Mouse (Mus musculus) mouse embryonic stem cell (cell line): ENCODE measurements around the gene Prap1.

Experiments used
- in situ Hi-C, 2 experiments: fragments of 300-500 bp; cut with MboI; formaldehyde crosslinking; loops; 1 replicate in 1 of 2; 3 replicates in 1 of 2; pipeline ENCODE4 v1.14.3; 2019 to 2020; ENCODE audit warnings: low sequenced_read_pairs in 2 of 2, low pct_unique_long_range_greater_than_20kb in 1 of 2, mixed read lengths in 1 of 2; ENCODE audit not compliant: unreplicated experiment in 1 of 2

The Prap1 gene

GRCm38 (mm10) chr7:140080503-140081156 is 12.6 kb upstream of the Prap1 start:
- in situ Hi-C loops, result no loop called here

GRCm38 (mm10) chr7:140081408-140082241 is 11.6 kb upstream of the Prap1 start:
- in situ Hi-C loops, result no loop called here

GRCm38 (mm10) chr7:140082242-140082678 is 10.9 kb upstream of the Prap1 start, which contains the start of gene Caly:
TSS of gene Caly (minus strand) at chr7:140082548.
- in situ Hi-C loops, result no loop called here

- in situ Hi-C loops, result no loop called here
Observed at GRCm38 (mm10) chr7:140090601-140091000, 2.6 kb upstream of the Prap1 start.

- in situ Hi-C loops, result no loop called here
Observed at GRCm38 (mm10) chr7:140094954-140095353, 1.8 kb downstream of the Prap1 start.

GRCm38 (mm10) chr7:140095556-140095955 is 2.4 kb downstream of the Prap1 start:
- in situ Hi-C loops, result no loop called here

- in situ Hi-C loops, result no loop called here
Observed at GRCm38 (mm10) chr7:140096055-140096454, 2.9 kb downstream of the Prap1 start.

GRCm38 (mm10) chr7:140098466-140098865 is 5.3 kb downstream of the Prap1 start:
- in situ Hi-C loops, result no loop called here

- in situ Hi-C loops, result no loop called here
Observed at GRCm38 (mm10) chr7:140101498-140101897, 8.3 kb downstream of the Prap1 start.

GRCm38 (mm10) chr7:140101993-140102860 is 9.0 kb downstream of the Prap1 start, which contains the start of gene Fuom:
TSS of gene Fuom (minus strand) at chr7:140102441.
- in situ Hi-C loops, result no loop called here

- in situ Hi-C loops, result no loop called here
Observed at GRCm38 (mm10) chr7:140104009-140104408, 10.8 kb downstream of the Prap1 start.

GRCm38 (mm10) chr7:140111943-140112342 is 18.7 kb downstream of the Prap1 start:
- in situ Hi-C loops, result no loop called here

GRCm38 (mm10) chr7:140115583-140116328 is 22.6 kb downstream of the Prap1 start, which contains the start of gene Paox:
TSS of gene Paox (plus strand) at chr7:140115799.
- in situ Hi-C loops, result no loop called here

GRCm38 (mm10) chr7:140116329-140117054 is 23.3 kb downstream of the Prap1 start, which contains the start of gene Echs1:
TSS of gene Echs1 (minus strand) at chr7:140116476.
- in situ Hi-C loops, result no loop called here

GRCm38 (mm10) chr7:140120484-140120883 is 27.3 kb downstream of the Prap1 start:
- in situ Hi-C loops, result no loop called here

- in situ Hi-C loops, result no loop called here
Observed at GRCm38 (mm10) chr7:140121338-140121910, 28.2 kb downstream of the Prap1 start.

- in situ Hi-C loops, result no loop called here
Observed at GRCm38 (mm10) chr7:140122765-140123164, 29.6 kb downstream of the Prap1 start.
